Mouse (Mus musculus) bone marrow, adult 2 months (tissue): ENCODE measurements around the gene Car3.

Experiments used
- CTCF ChIP-seq: fragments of 200-500 bp; IDR thresholded peaks from 2 replicates; pipeline ENCODE4 v1.5.1; 2011; ENCODE audit warnings: low read length, control low read depth; ENCODE audit not compliant: control insufficient read depth, insufficient read depth
- POLR2A ChIP-seq: fragments of 200-500 bp; IDR thresholded peaks from 2 replicates; pipeline ENCODE4 v1.6.1; 2011; ENCODE audit warnings: low read depth, mild to moderate bottlenecking, control low read depth, low read length, borderline replicate concordance; ENCODE audit not compliant: control insufficient read depth

- no peak for TF ChIP-seq POLR2A
- TF ChIP-seq CTCF, result no peak
Measured at GRCm38 (mm10) chr3:14848587-14849254, 14.6 kb upstream of the Car3 start.
